Mouse (Mus musculus): ENCODE measurements around the gene Sirt1.
"Not testable (repeated sequence)": the region's sequence is repeated elsewhere in the genome, so short reads cannot be mapped to it uniquely, and the experiment has no call there.

Gene Sirt1

GRCm38 (mm10) chr10:63388948-63389347, 7.4 kb upstream of the Sirt1 start:
- no peak for DNase-seq (ENCODE audit: low spot score in 2 of 2)

- DNase-seq (ENCODE audit: low spot score in 2 of 2) = no peak
These were observed 5.5 kb upstream of the Sirt1 start for GRCm38 (mm10) chr10:63386991-63387390.

- DNase-seq (ENCODE audit: low spot score in 2 of 2) = peak; percentile 64 to 79
These were observed 4.9 kb upstream of the Sirt1 start for GRCm38 (mm10) chr10:63386444-63386843.

GRCm38 (mm10) chr10:63385897-63386296, 4.4 kb upstream of the Sirt1 start:
- DNase-seq (ENCODE audit: low spot score in 2 of 2) = not testable (repeated sequence)

GRCm38 (mm10) chr10:63382372-63383279, 1.1 kb upstream of the Sirt1 start, which contains the start of gene Dnajc12:
Gene Dnajc12 (plus strand): TSS chr10:63382443.
- peak; percentile 73 to 81 for DNase-seq (ENCODE audit: low spot score in 2 of 2)

GRCm38 (mm10) chr10:63378948-63379680, 2.4 kb downstream of the Sirt1 start:
- no peak for DNase-seq (ENCODE audit: low spot score in 2 of 2)

- peak; percentile 19 to 45 for DNase-seq (ENCODE audit: low spot score in 2 of 2)
These were observed 4.0 kb downstream of the Sirt1 start for GRCm38 (mm10) chr10:63377468-63377867.

- DNase-seq (ENCODE audit: low spot score in 2 of 2) = no peak
These were observed 5.2 kb downstream of the Sirt1 start for GRCm38 (mm10) chr10:63376303-63376702.

GRCm38 (mm10) chr10:63368041-63368440, 13.5 kb downstream of the Sirt1 start:
- DNase-seq (ENCODE audit: low spot score in 2 of 2) = no peak

- no peak for DNase-seq (ENCODE audit: low spot score in 2 of 2)
These were observed 14.1 kb downstream of the Sirt1 start for GRCm38 (mm10) chr10:63367386-63367785.

- no peak for DNase-seq (ENCODE audit: low spot score in 2 of 2)
These were observed 15.5 kb downstream of the Sirt1 start for GRCm38 (mm10) chr10:63365918-63366455.

GRCm38 (mm10) chr10:63360502-63360901, 21.0 kb downstream of the Sirt1 start:
- no peak for DNase-seq (ENCODE audit: low spot score in 2 of 2)

GRCm38 (mm10) chr10:63352111-63352510, 29.4 kb downstream of the Sirt1 start:
- no peak for DNase-seq (ENCODE audit: low spot score in 2 of 2)

- not testable (repeated sequence) for DNase-seq (ENCODE audit: low spot score in 2 of 2)
These were observed 30.4 kb downstream of the Sirt1 start for GRCm38 (mm10) chr10:63351099-63351498.

GRCm38 (mm10) chr10:63350666-63351065, 30.8 kb downstream of the Sirt1 start:
- no peak for DNase-seq (ENCODE audit: low spot score in 2 of 2)

- no peak for DNase-seq (ENCODE audit: low spot score in 2 of 2)
These were observed 33.2 kb downstream of the Sirt1 start for GRCm38 (mm10) chr10:63348291-63348690.

GRCm38 (mm10) chr10:63344751-63345150, 36.8 kb downstream of the Sirt1 start:
- no peak for DNase-seq (ENCODE audit: low spot score in 2 of 2)

- no peak for DNase-seq (ENCODE audit: low spot score in 2 of 2)
These were observed 40.2 kb downstream of the Sirt1 start for GRCm38 (mm10) chr10:63341351-63341750.

- peak; percentile 61 to 81 for DNase-seq (ENCODE audit: low spot score in 2 of 2)
These were observed 42.4 kb downstream of the Sirt1 start for GRCm38 (mm10) chr10:63338914-63339643.

GRCm38 (mm10) chr10:63337951-63338836, 43.3 kb downstream of the Sirt1 start:
- DNase-seq (ENCODE audit: low spot score in 2 of 2) = peak; percentile 26 to 49

- DNase-seq (ENCODE audit: low spot score in 2 of 2) = no peak
These were observed 44.2 kb downstream of the Sirt1 start for GRCm38 (mm10) chr10:63337326-63337725.
